Mouse (Mus musculus) stomach, embryonic 16.5 days (tissue): ENCODE data around the gene Zzz3. TPM values are rescaled to one million over a fixed set of nuclear protein-coding genes. Genes with fewer than 3 reads are reported as not detected.

Experiments used
- ATAC-seq: fragments of 200-750 bp; cut with Nextera tagmentation; 2 replicates; pipeline ENCODE4 v1.8.0; 2017; ENCODE audit warnings: moderate number of reproducible peaks, moderate TSS enrichment; ENCODE audit not compliant: insufficient read depth, low FRiP score
- H3K27ac ChIP-seq: fragments of 300-500 bp; sonication (generic); 2 replicates; pipeline ENCODE4 v1.5.1; 2014; ENCODE audit warnings: low read length
- H3K27me3 ChIP-seq: fragments of 300-500 bp; sonication (generic); 2 replicates; pipeline ENCODE4 v1.6.1; 2014; ENCODE audit warnings: low read length, control low read depth, mixed read lengths; ENCODE audit not compliant: control insufficient read depth, insufficient read depth
- H3K36me3 ChIP-seq: fragments of 300-500 bp; sonication (generic); 2 replicates; pipeline ENCODE4 v1.6.1; 2014; ENCODE audit warnings: low read length; ENCODE audit not compliant: control insufficient read depth, insufficient read depth
- H3K4me1 ChIP-seq: fragments of 300-500 bp; sonication (generic); 2 replicates; pipeline ENCODE4 v1.6.1; 2014; ENCODE audit warnings: low read length, control low read depth, mixed read lengths; ENCODE audit not compliant: control insufficient read depth, insufficient read depth
- H3K4me2 ChIP-seq: fragments of 300-500 bp; sonication (generic); 2 replicates; pipeline ENCODE4 v1.6.1; 2014; ENCODE audit warnings: low read depth, low read length, mixed read lengths
- H3K4me3 ChIP-seq: fragments of 300-500 bp; sonication (generic); replicated peaks from 2 replicates; pipeline ENCODE4 v1.5.1; 2014; ENCODE audit warnings: mild to moderate bottlenecking, low read length
- H3K9ac ChIP-seq: fragments of 300-500 bp; sonication (generic); 2 replicates; pipeline ENCODE4 v1.6.1; 2014; ENCODE audit warnings: low read length
- H3K9me3 ChIP-seq: fragments of 300-500 bp; sonication (generic); replicated peaks from 2 replicates; pipeline ENCODE4 v1.6.1; 2016; ENCODE audit warnings: low read length, control low read depth; ENCODE audit not compliant: control insufficient read depth
- WGBS: fragments of 180-500 bp; shearing (Covaris S2); extraction: QIAGEN DNeasy Blood & Tissue Kit; methylation state at CpG from one replicate; pipeline ENCODE4 v1.1.7; 2014; 5-methylcytosine and 5-hydroxymethylcytosine counted together
- polyA plus RNA-seq: library from polyadenylated mRNA; unstranded; fragments of >200 nt; fragmentation: Nextera tagmentation; extraction: Ambion mirVana; gene quantifications from 2 replicates; pipeline ENCODE4 v1.2.1, GENCODE M21; 2015

Gene Zzz3
- polyA plus RNA-seq, 1 experiment from 2014 or later: 37.9 TPM

GRCm38 (mm10) chr3:152397335-152397940 is 2.2 kb downstream of the Zzz3 start:
- Histone ChIP-seq H3K36me3 (no peaks in the 10 kb centered on the region), H3K4me1 (peaks cover 32% of the 10 kb centered on the region), H3K9me3 (no peaks in the 10 kb centered on the region), H3K27me3 (no peaks in the 10 kb centered on the region), H3K4me3 (peak overlapping the region; percentile 87), H3K9ac (peak overlapping the region; percentile 96), H3K27ac (peak overlapping the region; percentile 99), H3K4me2 (peak overlapping the region; percentile 68)
- WGBS: 39% methylated on average over 9 of the region's 9 CpGs
- ATAC-seq: no peak

GRCm38 (mm10) chr3:152400441-152400840 is 5.2 kb downstream of the Zzz3 start:
- no peak overlapping the region for H3K4me3 ChIP-seq
- ATAC-seq: no peak
- peaks cover 35% of the 10 kb centered on the region for H3K4me1 ChIP-seq
- H3K9me3 ChIP-seq: no peaks in the 10 kb centered on the region
- no peak overlapping the region for H3K9ac ChIP-seq
- H3K27ac ChIP-seq: no peak overlapping the region
- no peak overlapping the region for H3K4me2 ChIP-seq
- 61% methylated on average over 5 of the region's 5 CpGs for WGBS
- H3K36me3 ChIP-seq: no peaks in the 10 kb centered on the region
- no peaks in the 10 kb centered on the region for H3K27me3 ChIP-seq

GRCm38 (mm10) chr3:152400875-152401274 is 5.6 kb downstream of the Zzz3 start:
- no peak overlapping the region for H3K9ac ChIP-seq
- no peaks in the 10 kb centered on the region for H3K36me3 ChIP-seq
- no peak for ATAC-seq
- H3K4me2 ChIP-seq: no peak overlapping the region
- 72% methylated on average over 3 of the region's 3 CpGs for WGBS
- H3K4me3 ChIP-seq: no peak overlapping the region
- H3K9me3 ChIP-seq: no peaks in the 10 kb centered on the region
- no peak overlapping the region for H3K27ac ChIP-seq
- H3K4me1 ChIP-seq: peaks cover 39% of the 10 kb centered on the region
- no peaks in the 10 kb centered on the region for H3K27me3 ChIP-seq

- WGBS: 67% methylated on average over 7 of the region's 7 CpGs
- Histone ChIP-seq H3K4me2 (no peak overlapping the region), H3K27ac (peak overlapping the region; percentile 47), H3K4me1 (peaks cover 43% of the 10 kb centered on the region), H3K27me3 (no peaks in the 10 kb centered on the region), H3K36me3 (no peaks in the 10 kb centered on the region), H3K9ac (no peak overlapping the region), H3K9me3 (no peaks in the 10 kb centered on the region), H3K4me3 (no peak overlapping the region)
- ATAC-seq: peak; percentile 76; the same call in 1 of the 2 replicates
These were observed 6.8 kb downstream of the Zzz3 start for GRCm38 (mm10) chr3:152401964-152402670.

DNA sequence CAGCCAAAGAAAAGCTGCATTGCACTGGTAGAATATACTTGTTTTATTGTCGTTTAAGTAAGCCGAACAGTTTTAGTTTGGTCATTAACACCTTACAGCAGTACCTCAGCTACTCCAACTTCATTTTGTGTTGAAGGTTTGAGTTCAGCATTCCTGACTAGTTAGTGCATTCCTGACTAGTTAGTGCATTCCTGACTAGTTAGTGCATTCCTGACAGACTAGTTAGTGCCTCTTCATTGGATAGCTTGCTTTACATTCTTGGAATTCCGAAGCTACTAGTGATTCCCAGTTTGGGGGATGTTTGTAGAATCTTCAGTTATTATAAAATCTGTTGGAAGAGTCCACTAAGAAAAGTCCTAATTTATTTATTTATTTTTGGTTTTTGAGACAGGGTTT is 7.4 kb downstream of the Zzz3 start:
- no peak overlapping the region for H3K9ac ChIP-seq
- no peak for ATAC-seq
- H3K4me1 ChIP-seq: peaks cover 38% of the 10 kb centered on the region
- no peaks in the 10 kb centered on the region for H3K36me3 ChIP-seq
- H3K27ac ChIP-seq: peak overlapping the region; percentile 47
- H3K9me3 ChIP-seq: no peaks in the 10 kb centered on the region
- H3K4me2 ChIP-seq: no peak overlapping the region
- 84% methylated on average over 3 of the region's 3 CpGs for WGBS
- H3K27me3 ChIP-seq: no peaks in the 10 kb centered on the region
- H3K4me3 ChIP-seq: no peak overlapping the region

DNA sequence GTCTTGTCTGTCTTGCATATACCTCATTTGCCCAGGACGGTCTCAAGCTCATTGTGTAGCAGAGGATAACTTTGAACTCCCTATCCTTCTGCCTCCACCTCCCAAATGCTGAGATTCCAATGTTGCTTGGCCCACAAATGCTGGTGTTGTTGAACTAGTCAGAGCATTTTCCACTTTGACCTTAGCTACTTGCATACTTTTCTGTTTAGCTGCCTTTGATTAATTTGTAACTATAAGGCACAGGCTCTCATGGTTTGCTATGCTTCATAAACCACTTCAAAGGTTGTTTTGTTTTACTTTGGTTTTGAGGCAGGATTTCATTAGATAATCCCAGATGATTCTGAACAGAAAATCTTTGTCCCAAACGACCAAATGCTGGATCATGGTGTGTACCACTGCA is 8.6 kb downstream of the Zzz3 start:
- no peak overlapping the region for H3K27ac ChIP-seq
- no peak overlapping the region for H3K9ac ChIP-seq
- ATAC-seq: no peak
- H3K4me3 ChIP-seq: no peak overlapping the region
- H3K4me2 ChIP-seq: no peak overlapping the region
- no peaks in the 10 kb centered on the region for H3K9me3 ChIP-seq
- WGBS: 58% methylated on average over 2 of the region's 2 CpGs
- H3K36me3 ChIP-seq: no peaks in the 10 kb centered on the region
- H3K27me3 ChIP-seq: no peaks in the 10 kb centered on the region
- peaks cover 36% of the 10 kb centered on the region for H3K4me1 ChIP-seq

- ATAC-seq: no peak
- no peaks in the 10 kb centered on the region for H3K36me3 ChIP-seq
- no peak overlapping the region for H3K4me2 ChIP-seq
- H3K9me3 ChIP-seq: no peaks in the 10 kb centered on the region
- H3K27me3 ChIP-seq: no peaks in the 10 kb centered on the region
- H3K9ac ChIP-seq: no peak overlapping the region
- 90% methylated on average over 7 of the region's 7 CpGs for WGBS
- no peak overlapping the region for H3K4me3 ChIP-seq
- no peak overlapping the region for H3K27ac ChIP-seq
- peaks cover 29% of the 10 kb centered on the region for H3K4me1 ChIP-seq
These were observed 10.1 kb downstream of the Zzz3 start for GRCm38 (mm10) chr3:152405420-152405819.

- H3K4me2 ChIP-seq: no peak overlapping the region
- H3K9ac ChIP-seq: no peak overlapping the region
- H3K4me3 ChIP-seq: no peak overlapping the region
- ATAC-seq: no peak
- no peaks in the 10 kb centered on the region for H3K9me3 ChIP-seq
- no peak overlapping the region for H3K27ac ChIP-seq
- peaks cover 31% of the 10 kb centered on the region for H3K4me1 ChIP-seq
- WGBS: 62% methylated on average over 4 of the region's 4 CpGs
- H3K36me3 ChIP-seq: no peaks in the 10 kb centered on the region
- no peaks in the 10 kb centered on the region for H3K27me3 ChIP-seq
These were observed 10.8 kb downstream of the Zzz3 start for GRCm38 (mm10) chr3:152405978-152406640.

GRCm38 (mm10) chr3:152410980-152411551 is 15.8 kb downstream of the Zzz3 start:
- peak; percentile 44; the same call in 1 of the 2 replicates for ATAC-seq
- 58% methylated on average over 7 of the region's 7 CpGs for WGBS
- H3K9ac ChIP-seq: no peak overlapping the region
- H3K4me1 ChIP-seq: peaks cover 12% of the 10 kb centered on the region
- no peaks in the 10 kb centered on the region for H3K9me3 ChIP-seq
- no peak overlapping the region for H3K4me3 ChIP-seq
- no peak overlapping the region for H3K27ac ChIP-seq
- H3K27me3 ChIP-seq: no peaks in the 10 kb centered on the region
- H3K36me3 ChIP-seq: no peaks in the 10 kb centered on the region
- H3K4me2 ChIP-seq: no peak overlapping the region
